Mouse (Mus musculus): ENCODE results near the gene Ggt6.

Ggt6 gene

DNA sequence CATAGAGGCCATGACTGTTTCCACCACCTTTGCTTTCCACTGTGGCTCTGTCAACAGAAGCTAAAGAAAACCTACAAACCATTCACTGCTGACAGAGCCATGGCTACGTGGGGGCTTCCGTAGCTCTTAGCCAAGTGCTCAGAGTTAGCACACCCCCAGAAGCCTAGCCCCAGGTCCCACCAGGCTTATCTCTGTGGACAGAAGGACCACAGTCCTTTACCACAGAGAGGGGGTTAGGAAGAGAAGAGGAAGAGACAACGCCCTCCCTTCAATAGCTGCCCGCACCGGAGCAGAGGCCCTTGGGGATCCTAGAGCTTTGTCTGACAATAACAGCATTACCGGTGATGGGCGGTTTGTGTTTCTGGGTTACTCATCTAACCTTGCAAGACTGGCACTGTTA is 40.1 kb downstream of the Ggt6 start:
- DNase-seq (ENCODE audit: low spot score) = no peak

DNA sequence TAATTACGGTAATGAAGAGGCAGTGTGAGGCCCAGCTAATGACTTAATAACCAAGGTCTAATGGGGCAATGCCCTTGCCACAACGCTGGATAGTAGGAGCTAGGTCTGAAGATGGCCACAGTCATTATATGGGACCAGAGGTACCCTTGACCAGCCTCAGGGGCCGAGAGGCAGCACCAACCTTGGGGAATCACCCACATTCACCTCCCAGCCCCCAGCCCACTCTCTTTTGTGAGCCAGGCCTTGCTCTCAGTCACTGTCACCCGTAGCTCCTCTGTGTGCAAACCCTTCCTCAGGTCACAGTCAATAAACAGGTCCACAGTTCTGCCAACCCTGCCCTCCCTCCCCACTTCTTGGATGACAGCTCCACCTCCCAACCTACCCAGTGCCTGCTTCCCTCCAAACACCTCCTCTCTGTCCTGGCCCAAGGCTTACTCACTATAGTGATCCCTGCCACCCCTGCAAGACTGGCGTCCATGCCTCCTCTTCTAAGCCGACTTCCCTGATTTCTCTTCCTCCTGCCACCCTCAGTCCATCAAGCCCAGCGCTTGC is 40.8 kb downstream of the Ggt6 start:
- DNase-seq (ENCODE audit: low spot score) = no peak

DNA sequence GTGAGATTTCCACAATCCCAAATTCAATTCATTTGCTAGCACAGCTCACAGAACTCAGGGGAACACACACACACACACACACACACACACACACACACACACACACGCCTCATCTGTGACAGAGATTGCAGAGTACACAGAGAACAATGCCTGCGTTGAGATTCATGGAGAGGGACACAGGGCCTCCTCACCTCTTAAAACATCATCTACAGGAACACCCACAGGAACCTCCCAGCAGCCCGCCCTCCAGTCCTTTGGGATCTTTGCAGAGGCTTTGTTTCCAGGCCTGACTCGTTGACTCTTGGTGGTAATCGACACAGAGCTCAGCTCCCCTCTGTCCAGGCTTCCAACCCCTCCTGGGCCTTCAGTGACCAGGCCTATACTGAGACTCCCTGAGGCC is 41.9 kb downstream of the Ggt6 start:
- no peak for DNase-seq (ENCODE audit: low spot score)

DNA sequence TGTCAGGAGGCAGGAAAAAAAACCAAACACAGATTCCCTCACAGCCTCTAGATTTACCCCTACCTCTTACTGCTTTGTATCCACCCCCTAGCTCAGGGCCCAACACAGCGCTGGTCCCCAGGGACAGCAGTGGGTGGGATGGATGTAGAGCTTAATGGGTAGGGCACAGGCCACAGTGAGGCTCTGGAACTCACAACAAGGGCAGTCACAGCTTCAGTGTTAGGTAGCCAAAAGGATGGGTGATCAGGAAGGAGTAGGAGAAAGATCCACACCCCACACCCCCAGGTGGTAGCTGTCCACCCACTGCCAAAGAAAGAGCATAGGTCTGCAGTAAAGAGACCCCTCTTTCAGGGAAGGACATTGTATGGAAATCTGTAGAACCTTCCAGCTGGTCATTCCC is 42.3 kb downstream of the Ggt6 start:
- DNase-seq (ENCODE audit: low spot score) = no peak

DNA sequence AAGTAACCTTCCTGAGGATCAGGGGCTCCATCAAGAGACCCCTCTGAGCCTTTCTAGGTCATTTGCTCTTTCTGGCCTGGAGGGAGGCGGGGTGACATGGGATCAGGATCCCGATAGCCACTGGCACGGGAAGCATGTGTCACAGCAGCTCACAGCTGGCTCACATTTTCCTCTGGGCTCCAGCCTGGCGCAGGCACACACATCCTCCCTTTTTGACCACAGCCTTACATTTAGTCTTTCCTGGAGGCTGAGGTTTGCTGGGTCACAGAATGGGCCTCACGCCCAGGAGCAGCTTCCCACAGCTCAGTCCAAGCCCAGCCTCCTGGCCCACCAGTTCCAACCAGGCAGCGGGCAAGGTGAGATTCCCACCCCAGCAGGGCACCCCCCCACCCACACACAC is 42.9 kb downstream of the Ggt6 start:
- no peak for DNase-seq (ENCODE audit: low spot score)

DNA sequence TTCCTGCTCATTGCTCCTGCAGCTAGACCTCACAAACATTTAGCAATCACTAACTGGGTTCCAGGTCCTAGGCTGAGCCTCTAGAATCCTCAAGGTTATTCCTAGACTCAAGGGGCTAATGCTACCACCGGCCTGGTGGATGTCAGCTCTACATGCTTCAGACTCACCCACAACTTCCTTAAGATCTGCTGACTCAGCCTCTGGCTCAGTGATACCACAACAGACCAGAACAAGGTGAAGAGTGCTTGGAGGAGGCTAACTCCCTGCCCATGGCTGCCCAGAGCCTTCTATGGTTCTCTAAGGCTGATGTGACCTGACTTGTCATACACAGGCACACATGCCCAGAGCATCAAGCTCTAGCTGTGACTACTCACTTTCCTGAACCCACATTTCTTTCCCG is 44.2 kb downstream of the Ggt6 start:
- DNase-seq (ENCODE audit: low spot score) = no peak

DNA sequence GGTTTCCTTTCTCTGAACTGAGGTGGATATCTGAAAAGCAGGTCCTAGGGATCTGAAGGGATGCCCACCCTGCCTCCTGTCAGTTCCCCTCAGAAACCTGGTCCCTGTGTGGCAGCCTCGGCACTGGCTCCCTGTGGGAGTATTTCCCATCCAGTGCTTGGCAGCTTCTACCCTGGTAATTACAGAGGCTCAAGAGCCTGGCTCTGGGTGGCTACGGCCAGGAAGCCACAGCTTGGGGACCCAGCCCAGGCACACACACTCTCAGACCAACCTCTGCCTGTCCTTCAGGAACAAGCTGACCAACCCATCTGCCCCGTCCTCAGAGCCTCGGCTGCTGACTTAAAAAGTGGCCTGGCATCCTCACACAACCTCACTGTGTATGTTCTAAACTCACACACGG is 46.0 kb downstream of the Ggt6 start:
- DNase-seq (ENCODE audit: low spot score) = no peak

DNA sequence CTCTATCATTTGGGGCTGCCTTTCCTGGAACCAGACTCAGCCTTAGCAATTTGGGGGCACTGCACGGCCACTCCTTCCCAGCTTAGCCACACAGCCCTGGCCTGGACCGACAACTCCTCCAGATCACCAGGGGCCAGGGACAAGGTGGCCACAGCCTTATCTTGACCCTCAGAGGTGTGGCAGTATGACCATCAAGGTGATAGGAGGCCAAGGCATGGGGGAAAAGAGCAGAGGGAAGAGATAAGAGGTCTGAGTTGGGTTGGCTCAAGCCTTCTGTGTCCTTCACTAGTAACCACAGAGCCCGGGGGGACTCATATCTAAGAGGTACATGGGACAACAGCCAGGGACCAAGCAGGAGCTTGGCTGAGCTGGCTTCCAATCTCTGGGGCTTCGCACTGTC is 46.6 kb downstream of the Ggt6 start:
- DNase-seq (ENCODE audit: low spot score) = no peak

DNA sequence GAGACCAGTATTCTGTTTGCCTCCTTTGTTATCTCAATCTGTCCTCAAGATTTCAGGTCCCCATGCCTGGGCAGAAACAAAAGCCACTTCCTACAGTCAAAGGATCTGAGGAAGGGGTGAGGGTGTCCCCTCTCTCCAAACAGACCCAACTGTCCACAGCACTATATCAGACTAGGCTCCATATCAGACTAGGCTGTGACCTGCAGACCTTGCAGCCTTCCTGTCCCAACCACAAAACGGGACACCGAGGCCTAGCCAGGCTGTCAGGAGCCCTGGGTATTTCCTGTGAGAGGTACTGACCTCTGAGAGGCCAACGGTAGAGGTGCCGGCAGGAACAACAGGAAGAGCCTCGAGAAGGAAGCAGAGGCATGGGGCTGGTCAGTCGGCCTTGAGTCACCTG is 49.2 kb downstream of the Ggt6 start:
- no peak for DNase-seq (ENCODE audit: low spot score)

DNA sequence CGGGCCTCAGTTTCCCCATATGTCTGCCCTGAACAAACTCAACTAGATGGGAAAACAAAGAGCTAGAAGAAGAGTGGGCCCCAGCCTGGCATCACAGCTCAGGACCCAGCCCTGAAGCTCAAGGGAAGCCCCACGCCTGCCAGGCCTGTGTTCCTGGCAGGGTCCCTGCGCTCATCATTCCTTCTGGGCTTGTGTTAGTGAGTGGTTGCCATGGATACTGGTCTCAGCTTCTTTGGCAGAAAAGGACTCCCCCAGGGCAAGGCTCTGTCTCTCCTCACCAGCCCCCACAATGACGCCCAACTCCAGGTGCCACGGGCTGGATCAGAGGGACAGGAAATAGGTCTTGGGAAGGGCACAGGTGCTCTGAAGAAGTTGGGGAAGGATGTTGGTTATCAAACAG is 49.8 kb downstream of the Ggt6 start:
- DNase-seq (ENCODE audit: low spot score) = no peak

DNA sequence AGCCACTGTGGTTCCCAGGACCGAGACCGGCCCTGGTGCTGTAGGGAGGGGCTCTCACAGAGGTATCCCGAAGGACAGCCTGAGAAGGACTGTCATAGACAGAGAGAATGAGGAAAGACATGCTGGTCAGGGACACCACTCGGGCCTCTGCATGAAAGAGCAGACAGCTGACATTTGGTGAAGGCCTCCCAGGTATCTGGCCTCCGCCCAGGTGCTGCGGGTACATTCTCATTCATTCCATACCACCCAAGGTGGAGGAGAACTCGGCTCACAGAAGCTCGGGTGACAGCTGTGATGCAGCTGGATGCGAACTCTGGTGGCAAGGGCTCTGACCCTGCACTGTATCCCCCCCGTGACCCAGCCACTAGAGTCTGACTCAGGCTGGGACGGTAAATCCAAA is 50.6 kb downstream of the Ggt6 start:
- DNase-seq (ENCODE audit: low spot score) = no peak

DNA sequence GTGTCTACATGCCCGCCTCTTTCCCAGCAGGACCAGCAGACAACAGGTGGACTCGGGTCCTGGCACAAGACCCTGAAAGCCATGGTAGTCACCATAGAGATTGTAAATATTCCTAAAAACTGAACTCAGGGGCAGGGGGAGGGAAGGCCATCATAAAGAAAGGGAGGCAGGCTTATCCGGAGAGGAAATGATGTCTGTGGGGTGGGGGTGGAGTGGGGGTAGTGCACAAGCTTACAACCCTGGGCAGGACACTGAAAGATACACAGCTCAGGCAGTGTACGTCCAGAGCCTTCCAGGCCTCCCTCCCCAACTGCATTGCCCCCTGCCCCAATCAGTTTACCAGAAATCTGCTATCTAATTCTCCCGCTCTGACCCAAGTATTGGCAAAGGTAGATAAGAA is 51.8 kb downstream of the Ggt6 start:
- DNase-seq (ENCODE audit: low spot score) = no peak

DNA sequence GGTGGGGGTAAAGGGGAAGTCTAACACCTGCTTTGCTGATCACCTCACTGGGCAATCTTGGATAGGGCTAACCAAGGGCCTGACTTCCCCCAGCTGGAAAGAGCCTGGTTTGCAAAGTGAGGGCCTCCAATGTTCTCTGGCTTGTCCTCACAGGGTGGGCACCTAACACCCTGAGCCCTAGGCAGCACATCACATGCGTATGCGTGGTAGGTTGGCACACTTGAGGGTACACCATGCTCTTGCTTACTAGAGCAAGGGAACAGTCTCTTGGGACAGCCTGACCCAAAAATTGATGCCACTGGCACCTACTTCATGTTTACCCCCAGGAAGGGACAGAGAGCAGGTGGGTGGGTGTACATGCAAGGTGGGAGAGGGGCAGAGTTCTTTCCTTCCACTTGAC is 52.4 kb downstream of the Ggt6 start:
- DNase-seq (ENCODE audit: low spot score) = no peak

Measured in T-cell, adult 2 months (primary cell).